Mouse (Mus musculus): ENCODE results near the gene Naa40. TPM values are rescaled to one million over a fixed set of nuclear protein-coding genes. Genes with fewer than 3 reads are reported as not detected.

Naa40 gene
- polyA plus RNA-seq, 1 experiment: 1.7 TPM

DNA sequence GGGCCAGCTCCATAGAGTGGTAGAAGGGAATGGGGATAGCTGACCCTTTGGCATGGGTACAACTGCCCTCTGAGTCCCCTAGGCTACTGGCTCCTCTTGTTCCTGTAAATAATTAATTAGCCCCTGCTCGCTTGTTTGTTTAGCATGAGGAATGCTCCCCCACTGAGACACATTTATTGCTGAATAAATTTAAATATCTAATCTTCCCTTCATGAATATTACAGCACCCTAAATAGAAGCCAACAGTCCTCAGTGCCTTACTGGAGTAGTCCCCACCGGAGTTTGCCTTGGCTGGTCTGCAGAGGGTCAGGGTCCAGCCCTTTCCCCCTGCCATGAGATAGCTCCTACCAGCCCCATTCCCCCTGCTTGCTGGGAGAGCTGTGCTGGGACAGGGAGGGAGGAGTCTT, 48.4 kb downstream of the Naa40 start:
- Histone ChIP-seq H3K27me3 (ENCODE audit: control insufficient read depth) (0 out of 2 replicates have a peak, but pooled peaks cover 2% of the 10 kb centered on the region), H3K9me3 (ENCODE audit: control insufficient read depth, low read length) (no peaks in the 10 kb centered on the region), H3K4me3 (replicated peaks) (no peak overlapping the region), H3K4me1 (ENCODE audit: control insufficient read depth) (peaks cover 19% of the 10 kb centered on the region), H3K36me3 (ENCODE audit: control insufficient read depth) (peaks cover 12% of the 10 kb centered on the region)
- TF ChIP-seq TAL1 (IDR thresholded peaks at IDR 0.05; ENCODE audit: low read length) (no peak), GATA1 (IDR thresholded peaks at IDR 0.05; ENCODE audit: low read length) (no peak)

DNA sequence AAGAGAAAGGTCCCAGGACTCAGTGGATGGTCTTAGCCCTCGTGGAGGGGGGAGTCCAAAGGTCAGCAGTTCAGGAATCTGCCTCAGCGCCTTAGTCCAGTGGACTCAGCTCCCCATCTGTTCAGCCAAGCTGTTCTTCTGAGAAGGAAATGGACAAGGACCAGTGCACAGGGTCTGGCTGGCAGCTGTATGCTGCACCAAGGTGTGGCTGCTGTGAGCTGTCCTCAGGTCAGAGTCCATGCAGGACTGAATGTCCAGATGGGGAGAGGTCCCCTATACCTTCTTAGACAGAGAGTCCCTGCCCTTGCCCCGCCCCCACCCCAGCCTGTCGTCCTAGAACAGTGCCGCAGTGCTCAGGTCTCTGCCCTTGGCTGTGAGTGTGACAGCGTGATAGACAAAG, 49.3 kb downstream of the Naa40 start:
- peaks cover 6% of the 10 kb centered on the region for H3K27me3 ChIP-seq (ENCODE audit: control insufficient read depth)

DNA sequence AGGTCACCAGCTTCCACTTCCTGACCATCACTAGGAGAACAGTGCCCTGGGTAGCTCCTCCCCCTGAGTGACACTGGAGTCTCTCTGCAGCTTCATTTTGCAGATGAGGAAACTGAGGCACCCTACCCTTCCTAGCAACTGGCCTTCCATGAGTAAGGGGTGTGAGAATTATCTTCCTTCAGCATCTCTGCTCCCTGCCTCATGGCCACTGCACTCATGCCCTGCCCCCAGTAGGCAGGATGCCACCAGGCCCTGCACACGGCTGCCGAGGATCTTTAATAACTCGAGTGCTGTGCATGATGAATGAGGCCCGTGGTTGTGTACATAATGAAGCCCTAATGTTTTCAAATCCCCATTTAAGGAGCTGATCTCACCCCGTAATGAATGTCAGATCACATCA, 50.0 kb downstream of the Naa40 start:
- Histone ChIP-seq H3K27me3 (ENCODE audit: control insufficient read depth) (peaks cover 12% of the 10 kb centered on the region), H3K4me3 (replicated peaks) (no peak overlapping the region), H3K4me1 (ENCODE audit: control insufficient read depth) (peaks cover 8% of the 10 kb centered on the region), H3K36me3 (ENCODE audit: control insufficient read depth) (no peaks in the 10 kb centered on the region), H3K9me3 (ENCODE audit: control insufficient read depth, low read length) (no peaks in the 10 kb centered on the region)
- no peak for TF ChIP-seq GATA1 (IDR thresholded peaks at IDR 0.05; ENCODE audit: low read length)
- no peak for TF ChIP-seq TAL1 (IDR thresholded peaks at IDR 0.05; ENCODE audit: low read length)

More for the DNA sequence above, 49.3 kb downstream of the Naa40 start:
- peaks cover 3% of the 10 kb centered on the region for H3K36me3 ChIP-seq (ENCODE audit: control insufficient read depth)
- H3K4me3 ChIP-seq (replicated peaks): no peak overlapping the region
- no peak for TF ChIP-seq GATA1 (IDR thresholded peaks at IDR 0.05; ENCODE audit: low read length)
- TF ChIP-seq TAL1 (IDR thresholded peaks at IDR 0.05; ENCODE audit: low read length): no peak
- H3K9me3 ChIP-seq (ENCODE audit: control insufficient read depth, low read length): no peaks in the 10 kb centered on the region
- peaks cover 15% of the 10 kb centered on the region for H3K4me1 ChIP-seq (ENCODE audit: control insufficient read depth)

- H3K4me1 ChIP-seq (ENCODE audit: control insufficient read depth): peaks cover 5% of the 10 kb centered on the region
- peaks cover 24% of the 10 kb centered on the region for H3K27me3 ChIP-seq (ENCODE audit: control insufficient read depth)
- no peak for TF ChIP-seq TAL1 (IDR thresholded peaks at IDR 0.05; ENCODE audit: low read length)
- TF ChIP-seq GATA1 (IDR thresholded peaks at IDR 0.05; ENCODE audit: low read length): no peak
- no peaks in the 10 kb centered on the region for H3K36me3 ChIP-seq (ENCODE audit: control insufficient read depth)
- H3K9me3 ChIP-seq (ENCODE audit: control insufficient read depth, low read length): no peaks in the 10 kb centered on the region
- no peak overlapping the region for H3K4me3 ChIP-seq (replicated peaks)
Measured at GRCm38 (mm10) chr19:7189026-7189425, 52.0 kb downstream of the Naa40 start.

DNA sequence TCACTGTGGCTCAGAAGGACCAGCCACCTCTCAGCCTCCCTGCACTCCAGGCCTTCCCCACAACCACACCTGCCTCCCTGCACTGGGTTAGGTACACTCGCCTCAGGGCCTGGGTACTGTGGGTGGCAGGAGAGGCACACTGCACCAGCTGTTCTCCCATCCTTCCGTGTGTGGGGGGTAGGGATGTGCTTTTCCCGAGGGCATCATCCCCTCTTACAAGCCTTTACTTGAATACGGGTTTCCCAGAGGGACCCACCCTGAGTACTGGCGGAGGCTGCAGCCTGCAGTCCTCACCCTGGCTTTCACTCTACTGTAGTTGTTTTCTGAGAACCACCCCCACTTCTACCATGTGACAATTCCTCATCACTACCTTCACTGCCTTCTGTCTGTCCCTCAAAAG, 53.8 kb downstream of the Naa40 start:
- H3K4me1 ChIP-seq (ENCODE audit: control insufficient read depth): peaks cover 9% of the 10 kb centered on the region
- TF ChIP-seq GATA1 (IDR thresholded peaks at IDR 0.05; ENCODE audit: low read length): no peak
- no peak for TF ChIP-seq TAL1 (IDR thresholded peaks at IDR 0.05; ENCODE audit: low read length)
- no peaks in the 10 kb centered on the region for H3K36me3 ChIP-seq (ENCODE audit: control insufficient read depth)
- H3K4me3 ChIP-seq (replicated peaks): no peak overlapping the region
- peaks cover 43% of the 10 kb centered on the region for H3K27me3 ChIP-seq (ENCODE audit: control insufficient read depth)
- H3K9me3 ChIP-seq (ENCODE audit: control insufficient read depth, low read length): no peaks in the 10 kb centered on the region

DNA sequence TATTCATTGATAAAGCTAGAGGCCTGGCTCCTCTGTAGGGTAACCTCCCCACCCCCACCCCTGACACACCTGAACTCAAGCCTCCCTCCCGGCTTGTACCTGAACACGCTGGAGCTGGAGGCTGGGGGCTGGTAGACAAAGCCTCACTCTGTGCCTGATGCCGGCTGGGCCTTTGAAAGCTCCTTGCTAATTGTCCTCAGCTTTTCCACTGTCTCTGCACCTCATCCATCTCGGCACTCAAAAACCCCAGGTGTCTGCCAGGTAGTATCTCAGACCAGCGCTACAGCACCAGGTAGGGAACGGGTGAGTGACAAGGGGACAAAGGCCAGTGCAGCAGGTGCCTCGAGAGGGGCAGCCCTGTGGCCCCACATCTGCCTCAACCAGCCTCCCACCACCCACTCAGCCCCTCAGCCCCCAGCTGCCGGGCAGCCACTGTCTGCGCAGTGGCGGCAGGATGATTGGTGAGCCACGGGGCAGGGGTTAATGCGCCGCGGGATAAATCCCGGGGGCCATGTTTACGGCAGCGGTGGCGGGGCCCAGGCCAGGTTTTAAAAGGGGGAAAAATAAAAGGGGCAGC, 55.2 kb downstream of the Naa40 start:
- H3K4me1 ChIP-seq (ENCODE audit: control insufficient read depth): peaks cover 10% of the 10 kb centered on the region
- TF ChIP-seq TAL1 (IDR thresholded peaks at IDR 0.05; ENCODE audit: low read length) (no peak), GATA1 (IDR thresholded peaks at IDR 0.05; ENCODE audit: low read length) (no peak)
- no peak overlapping the region for H3K4me3 ChIP-seq (replicated peaks)
- H3K9me3 ChIP-seq (ENCODE audit: control insufficient read depth, low read length): no peaks in the 10 kb centered on the region
- peaks cover 54% of the 10 kb centered on the region for H3K27me3 ChIP-seq (ENCODE audit: control insufficient read depth)
- no peaks in the 10 kb centered on the region for H3K36me3 ChIP-seq (ENCODE audit: control insufficient read depth)

GRCm38 (mm10) chr19:7185059-7185458, 55.9 kb downstream of the Naa40 start:
- Histone ChIP-seq H3K4me1 (ENCODE audit: control insufficient read depth) (peaks cover 10% of the 10 kb centered on the region), H3K9me3 (ENCODE audit: control insufficient read depth, low read length) (no peaks in the 10 kb centered on the region), H3K4me3 (replicated peaks) (no peak overlapping the region), H3K36me3 (ENCODE audit: control insufficient read depth) (no peaks in the 10 kb centered on the region), H3K27me3 (ENCODE audit: control insufficient read depth) (peaks cover 57% of the 10 kb centered on the region)
- TF ChIP-seq GATA1 (IDR thresholded peaks at IDR 0.05; ENCODE audit: low read length) (no peak), TAL1 (IDR thresholded peaks at IDR 0.05; ENCODE audit: low read length) (no peak)

- no peaks in the 10 kb centered on the region for H3K9me3 ChIP-seq (ENCODE audit: control insufficient read depth, low read length)
- no peak for TF ChIP-seq GATA1 (IDR thresholded peaks at IDR 0.05; ENCODE audit: low read length)
- no peak for TF ChIP-seq TAL1 (IDR thresholded peaks at IDR 0.05; ENCODE audit: low read length)
- peaks cover 65% of the 10 kb centered on the region for H3K27me3 ChIP-seq (ENCODE audit: control insufficient read depth)
- no peak overlapping the region for H3K4me3 ChIP-seq (replicated peaks)
- H3K36me3 ChIP-seq (ENCODE audit: control insufficient read depth): no peaks in the 10 kb centered on the region
- peaks cover 10% of the 10 kb centered on the region for H3K4me1 ChIP-seq (ENCODE audit: control insufficient read depth)
Measured at GRCm38 (mm10) chr19:7183419-7183818, 57.6 kb downstream of the Naa40 start.

- H3K36me3 ChIP-seq (ENCODE audit: control insufficient read depth): no peaks in the 10 kb centered on the region
- H3K4me3 ChIP-seq (replicated peaks): no peak overlapping the region
- peaks cover 67% of the 10 kb centered on the region for H3K27me3 ChIP-seq (ENCODE audit: control insufficient read depth)
- TF ChIP-seq TAL1 (IDR thresholded peaks at IDR 0.05; ENCODE audit: low read length) (no peak), GATA1 (IDR thresholded peaks at IDR 0.05; ENCODE audit: low read length) (no peak)
- no peaks in the 10 kb centered on the region for H3K9me3 ChIP-seq (ENCODE audit: control insufficient read depth, low read length)
- H3K4me1 ChIP-seq (ENCODE audit: control insufficient read depth): peaks cover 7% of the 10 kb centered on the region
Measured at GRCm38 (mm10) chr19:7182273-7182949, 58.6 kb downstream of the Naa40 start.

Data from erythroblast, embryonic 14.5 days (primary cell).